In genomic region chr8:111596485-111596821, GRCm38 (mm10) we compare ENCODE assay signal across 10 mouse cellular contexts. TPM values are rescaled to one million over a fixed set of nuclear protein-coding genes. Genes with fewer than 3 reads are reported as not detected.
DNase-seq lines count a peak whose midpoint lies in the region; ATAC-seq and TF ChIP-seq lines count a peak whose summit lies in the region.
"Had no signal": no experiment of that assay in that cellular context is flagged by ENCODE, and none has a peak within 500 bp of the region (broad histone marks: within the 10 kb centered on the region; RNA-seq: fewer than 3 reads in every experiment).

No protein-coding gene starts in this region.

- no peak for TF ChIP-seq CTCF in gastrocnemius, adult 2 months (IDR thresholded peaks at IDR 0.05)
- no peak for TF ChIP-seq CTCF in kidney, postnatal 0 days (IDR thresholded peaks at IDR 0.05; ENCODE audit: low read depth)
- TF ChIP-seq CTCF in MEL (IDR thresholded peaks at IDR 0.05 in 2 of 3, conservative IDR thresholded peaks at IDR 0.05 in 1 of 3; ENCODE audit: control insufficient read depth in 1 of 3, insufficient read depth in 1 of 3, low read depth in 2 of 3, low read length in 3 of 3, poor library complexity in 1 of 3, severe bottlenecking in 1 of 3): no peak

- H3K4me3 ChIP-seq in gastrocnemius, adult 2 months: no peak overlapping the region; the same call in 1 of the 2 replicates
- H3K4me3 ChIP-seq in kidney, postnatal 0 days (replicated peaks; ENCODE audit: low read depth, low read length): no peak overlapping the region
- H3K4me3 ChIP-seq in MEL (ENCODE audit: control insufficient read depth in 1 of 2, insufficient read depth in 1 of 2, low read depth in 2 of 2, low read length in 2 of 2): peak overlapping the region in 1 of 2 experiments; percentile 36; a peak in 2 of 4 replicates
- H3K4me3 ChIP-seq in liver, embryonic 16.5 days (ENCODE audit: low read depth, low read length): no peak overlapping the region

- intact Hi-C loops in gastrocnemius, adult 2 months (cut with DNase I): no loop called here
- intact Hi-C loops in left cerebral cortex, postnatal 4 days (cut with DNase I): no loop called here

- H3K4me2 ChIP-seq in kidney, postnatal 0 days (ENCODE audit: low read length): no peak overlapping the region
- H3K4me2 ChIP-seq in liver, embryonic 16.5 days (ENCODE audit: low read depth, low read length): peak overlapping the region; percentile 56; the same call in 1 of the 2 replicates

- no peaks in the 10 kb centered on the region for H3K9me3 ChIP-seq in kidney, postnatal 0 days (replicated peaks; ENCODE audit: low read length)
- no peaks in the 10 kb centered on the region for H3K9me3 ChIP-seq in MEL (replicated peaks; ENCODE audit: insufficient read depth, low read length)
- H3K9me3 ChIP-seq in liver, embryonic 16.5 days (replicated peaks; ENCODE audit: control insufficient read depth, low read length): no peaks in the 10 kb centered on the region

- DNase-seq in gastrocnemius, adult 2 months: no peak
- no peak for DNase-seq in gastrocnemius, postnatal 10 days
- no peak for DNase-seq in kidney, postnatal 0 days (ENCODE audit: low spot score)
- DNase-seq in kidney, adult 8-10 months: no peak
- peak; percentile 54 for DNase-seq in MEL (ENCODE audit: low read depth, low spot score)
- no peak for DNase-seq in frontal cortex, adult 2 months (ENCODE audit: extremely low spot score in 1 of 2, low spot score in 1 of 2)
- DNase-seq in left cerebral cortex, postnatal 4 days: no peak
- DNase-seq: forebrain, postnatal 0 days had no signal

- H3K27ac ChIP-seq in gastrocnemius, adult 2 months: peak overlapping the region; percentile 70
- H3K27ac ChIP-seq in kidney, postnatal 0 days: peak overlapping the region; percentile 78
- H3K27ac ChIP-seq in MEL (ENCODE audit: control insufficient read depth, low read depth, low read length): peak overlapping the region; percentile 88
- H3K27ac ChIP-seq in liver, embryonic 16.5 days (ENCODE audit: low read length): peak overlapping the region; percentile 29

- WGBS in kidney, postnatal 0 days: 48% methylated on average over 3 of the region's 3 CpGs
- 9% methylated on average over 3 of the region's 3 CpGs for WGBS in liver, embryonic 16.5 days (ENCODE audit: insufficient replicate concordance)

- no peak overlapping the region for H3K9ac ChIP-seq in kidney, postnatal 0 days (ENCODE audit: low read depth, low read length)
- H3K9ac ChIP-seq in MEL (ENCODE audit: control insufficient read depth, low read depth, low read length, poor library complexity, severe bottlenecking): peak overlapping the region; percentile 58
- H3K9ac ChIP-seq in liver, embryonic 16.5 days (ENCODE audit: low read depth, low read length): no peak overlapping the region
- H3K9ac ChIP-seq: forebrain, postnatal 0 days had no signal

- peaks cover 28% of the 10 kb centered on the region for H3K4me1 ChIP-seq in kidney, postnatal 0 days (replicated peaks; ENCODE audit: insufficient read depth, low read length)
- H3K4me1 ChIP-seq in MEL (ENCODE audit: control insufficient read depth in 1 of 2, insufficient read depth in 2 of 2, low read length in 2 of 2): peaks cover 31 to 37% of the 10 kb centered on the region in 2 experiments
- peaks cover 32% of the 10 kb centered on the region for H3K4me1 ChIP-seq in liver, embryonic 16.5 days (ENCODE audit: control insufficient read depth, low read depth, low read length)

- no peak for ATAC-seq in kidney, postnatal 0 days (replicated peaks; ENCODE audit: low FRiP score, low read depth)
- 0 out of 2 replicates have a peak, but pooled peaks have one; percentile 19 for ATAC-seq in liver, embryonic 16.5 days (ENCODE audit: low read depth)

- H3K27me3 ChIP-seq in kidney, postnatal 0 days (ENCODE audit: insufficient read depth, low read length): no peaks in the 10 kb centered on the region
- H3K27me3 ChIP-seq in MEL (ENCODE audit: control insufficient read depth in 1 of 2, insufficient read depth in 2 of 2, low read length in 2 of 2): no peaks in the 10 kb centered on the region
- no peaks in the 10 kb centered on the region for H3K27me3 ChIP-seq in liver, embryonic 16.5 days (ENCODE audit: control insufficient read depth, insufficient read depth, low read depth, low read length)
- H3K27me3 ChIP-seq: Patski had no signal

- H3K79me2 ChIP-seq in MEL (ENCODE audit: control insufficient read depth, insufficient read depth, low read length, poor library complexity): peaks cover 7% of the 10 kb centered on the region

- peak in 1 of 2 experiments; percentile 12; a peak in 1 of 4 replicates for TF ChIP-seq EP300 in MEL (IDR thresholded peaks at IDR 0.05; ENCODE audit: low read depth in 1 of 2, low read length in 2 of 2)

- H3K36me3 ChIP-seq in kidney, postnatal 0 days (ENCODE audit: insufficient read depth, low read length): no peaks in the 10 kb centered on the region
- H3K36me3 ChIP-seq in MEL (ENCODE audit: control insufficient read depth in 1 of 2, insufficient read depth in 2 of 2, low read length in 2 of 2): peaks cover 0 to 31% of the 10 kb centered on the region in 2 experiments; a peak in 2 of 4 replicates
- no peaks in the 10 kb centered on the region for H3K36me3 ChIP-seq in liver, embryonic 16.5 days (ENCODE audit: control insufficient read depth, insufficient read depth)

- TF ChIP-seq POLR2A in MEL (IDR thresholded peaks at IDR 0.05; ENCODE audit: control insufficient read depth in 1 of 2, insufficient read depth in 1 of 2, low read depth in 1 of 2, low read length in 2 of 2, poor library complexity in 1 of 2): no peak

- TF ChIP-seq RAD21 in MEL (IDR thresholded peaks at IDR 0.05; ENCODE audit: low read depth, low read length): no peak

TF ChIP-seq in MEL, 35 proteins besides CTCF, POLR2A, EP300 and RAD21:
- TF ChIP-seq GATA1 (IDR thresholded peaks at IDR 0.05; ENCODE audit: low read depth, low read length) (peak; percentile 37; the same call in 1 of the 2 replicates), TBP (IDR thresholded peaks at IDR 0.05; ENCODE audit: low read depth, low read length) (no peak), CHD1 (IDR thresholded peaks at IDR 0.05; ENCODE audit: low read depth, low read length) (peak; percentile 64; the same call in 1 of the 2 replicates)

RNA-seq across cellular contexts. Expression of gene Ldhd, which starts 33.7 kb away (rescaled TPM):
- total RNA-seq in gastrocnemius, adult 2 months (2021): 10 to 100 TPM; 29.2 to 35.8 TPM
- 1 to 10 TPM; 7.9 to 8.2 TPM for total RNA-seq in gastrocnemius, postnatal 10 days (2021)
- 3.9 and 4.5 TPM in 2 replicates for polyA plus RNA-seq in kidney, postnatal 0 days (2015; fragmentation: Nextera tagmentation; extraction: Ambion mirVana)
- total RNA-seq in MEL (2012; rRNA removed): 0.03 and 0.04 TPM in 2 replicates
- polyA plus RNA-seq in MEL (2012; ENCODE audit: insufficient read depth in 1 of 2, insufficient read length in 2 of 2, low read depth in 1 of 2, low replicate concordance in 2 of 2, missing spikeins in 1 of 2): not detected
- polyA plus RNA-seq in liver, embryonic 16.5 days (2015; fragmentation: Nextera tagmentation; extraction: Ambion mirVana): 0.34 and 0.57 TPM in 2 replicates
- polyA plus RNA-seq in frontal cortex, adult 2 months (2012; rRNA removed): 18.1 and 18.2 TPM in 2 replicates
- 1 to 10 TPM in 1 of 2 experiments, under 1 TPM in 1; 0.54 to 1.1 TPM for total RNA-seq in left cerebral cortex, postnatal 4 days (2021)

RNA-seq across cellular contexts. Expression of gene Zfp1, which starts 46.7 kb away (rescaled TPM):
- 1 to 10 TPM; 7.9 to 9.4 TPM for total RNA-seq in gastrocnemius, adult 2 months (2021)
- total RNA-seq in gastrocnemius, postnatal 10 days (2021): 10 to 100 TPM in 1 of 2 experiments, 1 to 10 TPM in 1; 7.7 to 11.6 TPM
- polyA plus RNA-seq in kidney, postnatal 0 days (2015; fragmentation: Nextera tagmentation; extraction: Ambion mirVana): 15.9 and 17.2 TPM in 2 replicates
- total RNA-seq in MEL (2012; rRNA removed): 12.0 and 12.2 TPM in 2 replicates
- polyA plus RNA-seq in MEL (2012; ENCODE audit: insufficient read depth in 1 of 2, insufficient read length in 2 of 2, low read depth in 1 of 2, low replicate concordance in 2 of 2, missing spikeins in 1 of 2): 10 to 100 TPM in 1 of 2 experiments, not detected in 1; 12.4 TPM
- 4.0 and 5.0 TPM in 2 replicates for polyA plus RNA-seq in liver, embryonic 16.5 days (2015; fragmentation: Nextera tagmentation; extraction: Ambion mirVana)
- 27.0 and 30.3 TPM in 2 replicates for polyA plus RNA-seq in frontal cortex, adult 2 months (2012; rRNA removed)
- total RNA-seq in left cerebral cortex, postnatal 4 days (2021): 10 to 100 TPM; 23.0 to 25.0 TPM

Comparison
In these comparisons a context has a peak if more than half of its experiments do, and no peak if none do; other contexts are left out.
1. H3K27ac ChIP-seq: peak in every context shown above with its lines; median percentile 88 in MEL; 78 in kidney, postnatal 0 days; 70 in gastrocnemius, adult 2 months; 29 in liver, embryonic 16.5 days.